Mouse (Mus musculus): ENCODE measurements around the gene Foxj1.

Foxj1 gene

GRCm38 (mm10) chr11:116298221-116298620, 37.0 kb downstream of the Foxj1 start:
- DNase-seq, result peak; percentile 85

GRCm38 (mm10) chr11:116297017-116297416, 38.2 kb downstream of the Foxj1 start:
- DNase-seq, result no peak

GRCm38 (mm10) chr11:116296191-116296734, 38.9 kb downstream of the Foxj1 start:
- DNase-seq, result no peak

GRCm38 (mm10) chr11:116294319-116294718, 40.9 kb downstream of the Foxj1 start:
- no peak for DNase-seq

GRCm38 (mm10) chr11:116293538-116294137, 41.6 kb downstream of the Foxj1 start:
- no peak for DNase-seq

- DNase-seq, result no peak
Observed at GRCm38 (mm10) chr11:116292401-116292800, 42.8 kb downstream of the Foxj1 start.

- DNase-seq, result no peak
Observed at GRCm38 (mm10) chr11:116290556-116290955, 44.6 kb downstream of the Foxj1 start.

GRCm38 (mm10) chr11:116287351-116287750, 47.8 kb downstream of the Foxj1 start:
- DNase-seq, result no peak

- DNase-seq, result no peak
Observed at GRCm38 (mm10) chr11:116285770-116286191, 49.4 kb downstream of the Foxj1 start.

- DNase-seq, result peak; percentile 6
Observed at GRCm38 (mm10) chr11:116283982-116284381, 51.2 kb downstream of the Foxj1 start.

- DNase-seq, result peak; percentile 5
Observed at GRCm38 (mm10) chr11:116282912-116283521, 52.2 kb downstream of the Foxj1 start.

- DNase-seq, result no peak
Observed at GRCm38 (mm10) chr11:116282089-116282488, 53.1 kb downstream of the Foxj1 start.

- DNase-seq, result peak; percentile 5
Observed at GRCm38 (mm10) chr11:116281671-116282070, 53.5 kb downstream of the Foxj1 start.

GRCm38 (mm10) chr11:116280751-116281663, 54.2 kb downstream of the Foxj1 start, which contains the start of gene Galr2:
TSS of gene Galr2 (plus strand) at chr11:116280939.
- peak; percentile 9 for DNase-seq

Measured in cerebellum, adult 9-10 months (tissue).